Mouse (Mus musculus): ENCODE data around the gene Fosl1. TPM values are rescaled to one million over a fixed set of nuclear protein-coding genes. Genes with fewer than 3 reads are reported as not detected.

Fosl1 gene
- polyA plus RNA-seq, 1 experiment = 0.50 TPM

- Histone ChIP-seq H3K4me3 (ENCODE audit: insufficient read depth, low read length) (no peak overlapping the region), H3K4me1 (ENCODE audit: control insufficient read depth, insufficient read depth, low read length) (peaks cover 3% of the 10 kb centered on the region), H3K27ac (ENCODE audit: insufficient read depth, low read depth, low read length) (no peak overlapping the region)
- TF ChIP-seq POLR2A (IDR thresholded peaks at IDR 0.05; ENCODE audit: borderline replicate concordance, low read depth, low read length) = no peak
- no peak for TF ChIP-seq CTCF (IDR thresholded peaks at IDR 0.05; ENCODE audit: low read depth, low read length)
These were observed 48.2 kb downstream of the Fosl1 start for GRCm38 (mm10) chr19:5495353-5496051.

DNA sequence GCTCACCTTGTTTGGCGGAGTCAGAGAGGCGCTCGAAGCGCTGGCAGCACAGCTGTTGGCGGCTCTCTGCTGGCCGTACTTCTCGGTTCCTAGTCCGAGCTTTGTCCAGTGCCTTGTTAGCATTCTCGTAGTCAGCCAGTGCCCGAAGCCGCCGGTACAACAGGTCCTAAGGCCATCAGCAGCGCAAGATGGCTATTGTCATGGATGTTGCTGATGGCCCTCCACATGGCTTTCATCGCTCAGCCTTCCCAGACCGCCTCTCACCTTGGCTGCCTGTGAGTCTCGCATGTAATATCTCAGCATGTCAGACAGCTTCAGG, 48.7 kb downstream of the Fosl1 start:
- TF ChIP-seq POLR2A (IDR thresholded peaks at IDR 0.05; ENCODE audit: borderline replicate concordance, low read depth, low read length) (no peak), CTCF (IDR thresholded peaks at IDR 0.05; ENCODE audit: low read depth, low read length) (no peak)
- Histone ChIP-seq H3K4me1 (ENCODE audit: control insufficient read depth, insufficient read depth, low read length) (peaks cover 3% of the 10 kb centered on the region), H3K27ac (ENCODE audit: insufficient read depth, low read depth, low read length) (no peak overlapping the region)

DNA sequence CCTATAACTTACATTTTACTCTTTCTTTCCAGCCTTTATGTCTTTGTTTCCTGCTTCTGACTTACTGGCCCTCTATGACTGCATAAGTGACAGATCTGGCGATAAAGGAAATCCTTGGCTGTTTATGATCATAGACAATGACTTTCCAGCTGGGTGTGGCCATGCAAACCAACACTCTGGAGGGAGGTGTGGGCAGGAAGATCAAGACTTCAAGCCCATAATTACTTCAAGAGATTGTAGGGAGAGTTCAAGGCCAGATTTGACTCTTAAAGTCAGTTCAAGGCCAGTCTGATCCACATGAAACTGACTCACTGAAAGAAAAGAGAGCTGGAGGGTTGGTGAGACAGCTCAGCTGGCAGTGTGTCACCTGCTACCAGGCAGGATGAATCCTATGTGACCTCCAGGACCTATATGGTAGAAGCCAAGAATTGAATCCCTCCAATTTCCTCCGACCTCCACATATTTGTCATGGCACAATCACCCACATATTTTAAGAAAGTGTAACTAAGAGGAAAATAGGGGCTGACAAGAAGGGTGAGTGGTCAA, 53.1 kb downstream of the Fosl1 start:
- no peak overlapping the region for H3K4me3 ChIP-seq (ENCODE audit: insufficient read depth, low read length)
- H3K4me1 ChIP-seq (ENCODE audit: control insufficient read depth, insufficient read depth, low read length) = no peaks in the 10 kb centered on the region
- no peak overlapping the region for H3K27ac ChIP-seq (ENCODE audit: insufficient read depth, low read depth, low read length)
- no peak for TF ChIP-seq POLR2A (IDR thresholded peaks at IDR 0.05; ENCODE audit: borderline replicate concordance, low read depth, low read length)
- TF ChIP-seq CTCF (IDR thresholded peaks at IDR 0.05; ENCODE audit: low read depth, low read length) = no peak

More for the DNA sequence above, 48.7 kb downstream of the Fosl1 start:
- no peak overlapping the region for H3K4me3 ChIP-seq (ENCODE audit: insufficient read depth, low read length)

DNA sequence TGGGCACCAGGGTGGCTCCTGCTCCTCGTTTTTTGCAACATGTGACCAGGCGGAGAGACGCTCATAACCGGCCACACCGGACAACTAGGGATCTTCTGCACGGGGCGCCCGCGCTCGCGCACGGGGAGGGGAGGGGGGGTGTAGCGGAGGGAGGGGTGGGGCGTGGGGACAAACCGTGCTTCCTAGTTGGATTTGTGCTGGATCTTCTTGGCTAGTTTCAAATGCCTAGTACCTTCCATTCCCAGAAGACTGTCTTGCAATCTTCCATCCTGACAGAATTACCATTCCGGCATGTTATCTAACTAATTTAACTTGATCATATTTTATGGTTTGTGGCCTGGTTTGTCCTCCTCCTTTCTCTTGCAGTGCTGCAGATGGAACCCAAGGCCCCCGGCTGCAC, 56.3 kb downstream of the Fosl1 start, which contains the start of gene 1700020D05Rik:
Gene 1700020D05Rik, minus strand, starts transcription at position 101 of the 400 bp plus-strand sequence.
- no peak within 1 kb of the TSS for H3K27ac ChIP-seq (ENCODE audit: insufficient read depth, low read depth, low read length)
- no peak within 1 kb of the TSS for H3K4me3 ChIP-seq (ENCODE audit: insufficient read depth, low read length)
- H3K4me1 ChIP-seq (ENCODE audit: control insufficient read depth, insufficient read depth, low read length) = no peaks in the 10 kb centered on the region
- TF ChIP-seq CTCF (IDR thresholded peaks at IDR 0.05; ENCODE audit: low read depth, low read length) = no peak
- no peak for TF ChIP-seq POLR2A (IDR thresholded peaks at IDR 0.05; ENCODE audit: borderline replicate concordance, low read depth, low read length)

Other genes starting within 250 kb of the Fosl1 start
- gene Pacs1, start 174.4 kb upstream of the Fosl1 start, polyA plus RNA-seq (2012; ENCODE audit: insufficient read depth, insufficient read length, missing spikeins) = 25.2 and 32.7 TPM in 2 replicates
- 141 and 143 TPM in 2 replicates for gene Sf3b2, start 152.1 kb upstream of the Fosl1 start, polyA plus RNA-seq (2012; ENCODE audit: insufficient read depth, insufficient read length, missing spikeins)
- gene Gal3st3, start 149.2 kb upstream of the Fosl1 start, polyA plus RNA-seq (2012; ENCODE audit: insufficient read depth, insufficient read length, missing spikeins) = not detected in 2 replicates
- not detected in 2 replicates for gene Catsper1, start 111.8 kb upstream of the Fosl1 start, polyA plus RNA-seq (2012; ENCODE audit: insufficient read depth, insufficient read length, missing spikeins)
- gene Cst6, start 98.0 kb upstream of the Fosl1 start, polyA plus RNA-seq (2012; ENCODE audit: insufficient read depth, insufficient read length, missing spikeins) = not detected in 2 replicates
- 20.8 and 26.3 TPM in 2 replicates for gene Eif1ad, start 80.8 kb upstream of the Fosl1 start, polyA plus RNA-seq (2012; ENCODE audit: insufficient read depth, insufficient read length, missing spikeins)
- gene Banf1, start 80.4 kb upstream of the Fosl1 start, polyA plus RNA-seq (2012; ENCODE audit: insufficient read depth, insufficient read length, missing spikeins) = 102 and 103 TPM in 2 replicates
- gene Sart1, start 58.8 kb upstream of the Fosl1 start, polyA plus RNA-seq (2012; ENCODE audit: insufficient read depth, insufficient read length, missing spikeins) = 103 and 110 TPM in 2 replicates
- not detected in 2 replicates for gene Tsga10ip, start 45.0 kb upstream of the Fosl1 start, polyA plus RNA-seq (2012; ENCODE audit: insufficient read depth, insufficient read length, missing spikeins)
- gene Drap1, start 22.6 kb upstream of the Fosl1 start, polyA plus RNA-seq (2012; ENCODE audit: insufficient read depth, insufficient read length, missing spikeins) = 160 and 167 TPM in 2 replicates
- gene AI837181, start 22.4 kb upstream of the Fosl1 start, polyA plus RNA-seq (2012; ENCODE audit: insufficient read depth, insufficient read length, missing spikeins) = 47.5 and 53.7 TPM in 2 replicates
- 3.6 and 4.2 TPM in 2 replicates for gene Ccdc85b, start 10.3 kb downstream of the Fosl1 start, polyA plus RNA-seq (2012; ENCODE audit: insufficient read depth, insufficient read length, missing spikeins)
- 69.7 and 70.6 TPM in 2 replicates for gene Fibp, start 13.1 kb downstream of the Fosl1 start, polyA plus RNA-seq (2012; ENCODE audit: insufficient read depth, insufficient read length, missing spikeins)
- gene Ctsw, start 21.0 kb downstream of the Fosl1 start, polyA plus RNA-seq (2012; ENCODE audit: insufficient read depth, insufficient read length, missing spikeins) = not detected in 2 replicates
- gene Efemp2, start 26.4 kb downstream of the Fosl1 start, polyA plus RNA-seq (2012; ENCODE audit: insufficient read depth, insufficient read length, missing spikeins) = 9.1 and 11.3 TPM in 2 replicates
- 16.7 and 19.8 TPM in 2 replicates for gene Mus81, start 40.9 kb downstream of the Fosl1 start, polyA plus RNA-seq (2012; ENCODE audit: insufficient read depth, insufficient read length, missing spikeins)
- 1,898 and 2,021 TPM in 2 replicates for gene Cfl1, start 42.9 kb downstream of the Fosl1 start, polyA plus RNA-seq (2012; ENCODE audit: insufficient read depth, insufficient read length, missing spikeins)
- 5.1 and 7.7 TPM in 2 replicates for gene 1700020D05Rik, start 56.2 kb downstream of the Fosl1 start, polyA plus RNA-seq (2012; ENCODE audit: insufficient read depth, insufficient read length, missing spikeins)
- gene Snx32, start 63.0 kb downstream of the Fosl1 start, polyA plus RNA-seq (2012; ENCODE audit: insufficient read depth, insufficient read length, missing spikeins) = 34.1 and 43.8 TPM in 2 replicates
- not detected in 2 replicates for gene Ovol1, start 113.1 kb downstream of the Fosl1 start, polyA plus RNA-seq (2012; ENCODE audit: insufficient read depth, insufficient read length, missing spikeins)
- 13.5 and 14.4 TPM in 2 replicates for gene Ap5b1, start 120.5 kb downstream of the Fosl1 start, polyA plus RNA-seq (2012; ENCODE audit: insufficient read depth, insufficient read length, missing spikeins)
- 82.4 and 102 TPM in 2 replicates for gene Rnaseh2c, start 154.3 kb downstream of the Fosl1 start, polyA plus RNA-seq (2012; ENCODE audit: insufficient read depth, insufficient read length, missing spikeins)
- gene Kat5, start 162.7 kb downstream of the Fosl1 start, polyA plus RNA-seq (2012; ENCODE audit: insufficient read depth, insufficient read length, missing spikeins) = 56.1 and 56.6 TPM in 2 replicates
- gene Rela, start 189.9 kb downstream of the Fosl1 start, polyA plus RNA-seq (2012; ENCODE audit: insufficient read depth, insufficient read length, missing spikeins) = 77.1 and 93.4 TPM in 2 replicates
- 93.4 and 117 TPM in 2 replicates for gene Sipa1, start 216.2 kb downstream of the Fosl1 start, polyA plus RNA-seq (2012; ENCODE audit: insufficient read depth, insufficient read length, missing spikeins)
- 79.9 and 99.1 TPM in 2 replicates for gene Map3k11, start 241.2 kb downstream of the Fosl1 start, polyA plus RNA-seq (2012; ENCODE audit: insufficient read depth, insufficient read length, missing spikeins)
- gene Pcnx3, start 241.4 kb downstream of the Fosl1 start, polyA plus RNA-seq (2012; ENCODE audit: insufficient read depth, insufficient read length, missing spikeins) = 43.3 and 54.9 TPM in 2 replicates